Mouse (Mus musculus) G1E (cell line): ENCODE results near the gene Stag3. TPM values are rescaled to one million over a fixed set of nuclear protein-coding genes. Genes with fewer than 3 reads are reported as not detected.

Experiments used
- ATAC-seq: 2 replicates; pipeline ENCODE4 v1.8.0; 2016; ENCODE audit warnings: mild to moderate bottlenecking; ENCODE audit not compliant: insufficient number of reproducible peaks, poor library complexity, low FRiP score, severe bottlenecking; ENCODE audit errors: extremely low read depth
- DNase-seq: peaks from one replicate; pipeline ENCODE4 v3.0.0; 2012; ENCODE audit warnings: low spot score
- H3K27me3 ChIP-seq: 2 replicates; pipeline ENCODE4 v1.6.1; 2012; ENCODE audit warnings: mild to moderate bottlenecking, low read length, inconsistent platforms; ENCODE audit not compliant: insufficient read depth
- H3K36me3 ChIP-seq: replicated peaks from 2 replicates; pipeline ENCODE3; 2012; ENCODE audit warnings: mild to moderate bottlenecking, inconsistent platforms
- H3K4me1 ChIP-seq: 2 replicates; pipeline ENCODE4 v1.6.1; 2012; ENCODE audit warnings: low read depth, low read length, inconsistent platforms, mixed read lengths; ENCODE audit not compliant: insufficient read depth
- H3K4me3 ChIP-seq: 2 replicates; pipeline ENCODE4 v1.5.1; 2012; ENCODE audit warnings: low read depth, mild to moderate bottlenecking, inconsistent platforms, low read length, moderate library complexity, mixed read lengths
- H3K9me3 ChIP-seq: replicated peaks from 2 replicates; pipeline ENCODE4 v1.6.1; 2012; ENCODE audit warnings: inconsistent platforms
- CTCF ChIP-seq: IDR thresholded peaks from 2 replicates; pipeline ENCODE4 v1.5.1; 2012; ENCODE audit warnings: low read depth, low read length, inconsistent platforms, mixed read lengths
- GATA1 ChIP-seq: IDR thresholded peaks from 2 replicates; pipeline ENCODE4 v1.6.1; 2012; ENCODE audit warnings: borderline replicate concordance, low read length, inconsistent platforms, mixed read lengths
- GATA2 ChIP-seq: IDR thresholded peaks from 2 replicates; pipeline ENCODE4 v1.6.1; 2012; ENCODE audit warnings: low read depth, low read length, inconsistent platforms, borderline replicate concordance
- POLR2AphosphoS5 ChIP-seq: IDR thresholded peaks from 2 replicates; pipeline ENCODE4 v1.6.1; 2012; ENCODE audit warnings: low read depth, low read length, inconsistent platforms; ENCODE audit not compliant: insufficient replicate concordance
- TAL1 ChIP-seq: conservative IDR thresholded peaks from 2 replicates; pipeline ENCODE4 v1.6.1; 2012; ENCODE audit warnings: low read depth, low read length, inconsistent platforms, mixed read lengths
- polyA plus RNA-seq: library from polyadenylated mRNA; stranded (reverse); fragments of >175 nt; gene quantifications from 2 replicates; pipeline ENCODE4 v1.2.3, GENCODE M21; 2012
- total RNA-seq, 2 experiments: library from RNA; stranded (forward) in 1 of 2; stranded (reverse) in 1 of 2; fragments of 200-1000 nt in 1 of 2; fragments of >200 nt in 1 of 2; fragmentation: Nextera tagmentation in 1 of 2; gene quantifications; 2 replicates each; pipeline ENCODE4 v1.2.3; 2014 to 2017

Stag3 gene
- total and polyA plus RNA-seq, 3 experiments: 0.44 to 3.8 TPM; not detected in 1

DNA sequence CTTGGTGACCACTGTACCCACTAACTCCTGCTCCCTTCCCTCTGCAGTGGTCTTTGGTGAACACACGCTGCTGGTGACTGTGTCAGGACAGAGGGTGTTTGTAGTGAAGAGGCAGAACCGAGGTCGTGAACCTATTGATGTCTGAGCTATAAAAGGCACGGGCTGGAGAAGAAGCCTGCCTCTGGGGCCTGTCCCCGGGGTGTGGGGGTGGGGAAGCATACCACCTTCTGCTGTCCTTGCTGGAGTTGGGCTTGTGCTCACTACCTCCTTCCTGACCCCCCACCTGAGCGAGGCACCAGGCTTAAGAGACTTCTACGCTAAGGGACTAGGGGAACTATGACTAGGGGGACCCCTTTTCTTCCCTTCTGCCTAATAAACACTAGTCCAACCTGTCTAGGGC is 21.0 kb upstream of the Stag3 start:
- no peak for TF ChIP-seq GATA1
- TF ChIP-seq POLR2AphosphoS5: no peak
- TF ChIP-seq CTCF: no peak
- TF ChIP-seq TAL1: no peak
- no peak for TF ChIP-seq GATA2
- peaks cover 86% of the 10 kb centered on the region for H3K4me1 ChIP-seq
- no peaks in the 10 kb centered on the region for H3K9me3 ChIP-seq
- ATAC-seq: no peak
- H3K27me3 ChIP-seq: no peaks in the 10 kb centered on the region
- peak overlapping the region; percentile 69; the same call in 1 of the 2 replicates for H3K4me3 ChIP-seq
- DNase-seq: no peak
- peaks cover 65% of the 10 kb centered on the region for H3K36me3 ChIP-seq

DNA sequence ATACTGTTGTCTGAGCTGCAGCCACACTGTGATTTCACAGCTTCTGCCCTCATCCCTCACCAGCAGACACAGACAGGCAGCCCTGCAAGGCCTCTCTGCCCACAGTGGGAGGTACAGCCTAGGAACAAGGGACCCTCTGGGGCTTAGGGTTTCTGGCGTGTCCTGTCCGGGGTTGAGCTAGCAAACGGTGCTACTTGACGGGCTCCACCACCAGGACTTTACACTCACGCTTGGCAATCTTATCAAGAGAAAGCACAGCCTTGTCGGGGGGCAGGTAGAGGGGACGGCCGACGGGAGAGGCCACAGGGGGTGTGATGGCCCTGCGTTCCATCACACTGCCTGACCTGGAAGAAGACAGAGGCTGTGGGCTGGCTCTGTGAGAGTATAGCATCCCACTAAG is 20.0 kb upstream of the Stag3 start:
- H3K9me3 ChIP-seq: no peaks in the 10 kb centered on the region
- peaks cover 66% of the 10 kb centered on the region for H3K36me3 ChIP-seq
- H3K27me3 ChIP-seq: no peaks in the 10 kb centered on the region
- DNase-seq: no peak
- no peak for TF ChIP-seq GATA2
- TF ChIP-seq GATA1: no peak
- no peak for TF ChIP-seq POLR2AphosphoS5
- TF ChIP-seq TAL1: no peak
- no peak for TF ChIP-seq CTCF
- H3K4me3 ChIP-seq: peak overlapping the region; percentile 69
- no peak for ATAC-seq
- H3K4me1 ChIP-seq: peaks cover 86% of the 10 kb centered on the region

DNA sequence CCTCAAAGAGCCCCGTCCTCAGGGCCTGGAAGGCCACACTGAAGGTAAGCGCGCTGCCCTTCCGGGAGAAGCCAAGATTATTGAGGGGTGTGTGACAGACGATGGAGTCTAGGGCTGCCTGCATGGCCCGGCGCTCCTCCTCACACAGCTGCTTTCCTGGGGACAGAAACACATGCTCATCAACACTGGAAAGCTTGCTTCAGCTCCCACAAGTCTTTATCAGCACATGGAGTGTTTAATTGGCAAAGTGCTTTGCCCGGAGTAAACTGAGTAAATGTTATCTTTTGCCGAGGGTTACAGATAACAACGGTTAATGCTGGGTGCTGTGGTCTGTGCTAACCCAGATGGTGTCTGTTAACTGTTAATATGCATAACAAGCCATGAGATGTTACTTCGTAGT is 19.2 kb upstream of the Stag3 start:
- H3K9me3 ChIP-seq: no peaks in the 10 kb centered on the region
- peak; percentile 77 for TF ChIP-seq TAL1
- no peak for TF ChIP-seq POLR2AphosphoS5
- peak overlapping the region; percentile 93; the same call in 1 of the 2 replicates for H3K4me3 ChIP-seq
- H3K27me3 ChIP-seq: no peaks in the 10 kb centered on the region
- DNase-seq (peak; percentile 78), ATAC-seq (peak; percentile 67)
- peaks cover 74% of the 10 kb centered on the region for H3K36me3 ChIP-seq
- peaks cover 90% of the 10 kb centered on the region for H3K4me1 ChIP-seq

DNA sequence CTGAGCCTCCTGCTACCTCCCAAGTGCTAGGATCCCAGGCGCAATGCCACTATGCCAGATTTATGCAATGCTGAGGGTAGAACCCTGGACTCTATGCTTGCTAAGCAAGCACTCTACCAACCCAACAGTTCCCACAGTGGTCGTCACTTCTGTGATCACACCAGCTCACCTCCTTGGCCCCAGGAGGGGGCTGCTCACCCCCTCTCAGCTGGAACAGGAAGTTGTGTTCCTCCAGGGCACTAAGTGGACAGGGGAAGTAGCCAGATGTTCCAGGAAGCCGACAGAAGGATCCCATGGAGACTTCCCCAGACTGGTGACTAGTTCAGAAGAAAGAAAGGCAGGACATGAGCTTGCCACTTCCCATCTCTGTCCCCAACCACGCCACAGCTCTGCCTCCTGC is 18.0 kb upstream of the Stag3 start:
- Histone ChIP-seq H3K9me3 (no peaks in the 10 kb centered on the region), H3K4me3 (peak overlapping the region; percentile 93), H3K36me3 (peaks cover 77% of the 10 kb centered on the region), H3K4me1 (peaks cover 79% of the 10 kb centered on the region), H3K27me3 (no peaks in the 10 kb centered on the region)
- no peak for TF ChIP-seq POLR2AphosphoS5
- no peak for TF ChIP-seq GATA2
- no peak for TF ChIP-seq CTCF
- ATAC-seq (no peak), DNase-seq (peak; percentile 63)

DNA sequence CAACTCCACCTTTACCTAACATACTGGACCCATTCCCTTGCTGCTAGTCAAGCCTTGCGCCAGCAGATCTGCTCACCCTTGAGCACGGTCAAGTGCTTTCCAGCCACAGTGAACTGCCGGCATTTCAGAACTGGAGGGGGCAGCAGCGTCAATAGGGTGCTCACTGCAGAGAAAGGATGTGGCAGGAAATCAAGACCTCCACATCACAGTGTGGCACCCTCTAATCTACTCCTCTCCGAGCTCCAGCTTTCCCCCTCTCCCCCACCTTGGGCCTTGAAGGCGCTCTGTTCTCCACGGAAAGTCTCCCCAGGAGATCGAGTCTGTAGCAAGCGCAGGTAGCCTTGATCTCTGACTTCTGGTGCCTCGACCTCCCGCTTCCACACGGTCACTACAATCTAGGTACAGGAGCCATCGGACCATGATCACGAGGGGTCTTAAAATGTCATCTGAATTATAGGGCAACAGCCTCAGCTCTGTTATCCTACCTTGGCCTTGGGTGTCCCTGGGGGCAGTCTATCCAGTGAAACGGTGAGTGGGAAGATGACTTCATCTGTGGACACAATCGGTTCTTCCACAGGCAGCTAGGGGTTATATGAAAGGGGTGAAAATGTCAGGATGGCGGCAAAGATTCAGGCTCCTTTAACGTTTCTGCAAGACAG is 17.3 kb upstream of the Stag3 start:
- Histone ChIP-seq H3K4me3 (peak overlapping the region; percentile 93), H3K4me1 (peaks cover 75% of the 10 kb centered on the region), H3K27me3 (no peaks in the 10 kb centered on the region), H3K9me3 (no peaks in the 10 kb centered on the region), H3K36me3 (peaks cover 77% of the 10 kb centered on the region)
- ATAC-seq: no peak
- no peak for DNase-seq
- TF ChIP-seq TAL1: no peak
- TF ChIP-seq CTCF: no peak
- TF ChIP-seq POLR2AphosphoS5: no peak
- TF ChIP-seq GATA2: no peak
- TF ChIP-seq GATA1: no peak

DNA sequence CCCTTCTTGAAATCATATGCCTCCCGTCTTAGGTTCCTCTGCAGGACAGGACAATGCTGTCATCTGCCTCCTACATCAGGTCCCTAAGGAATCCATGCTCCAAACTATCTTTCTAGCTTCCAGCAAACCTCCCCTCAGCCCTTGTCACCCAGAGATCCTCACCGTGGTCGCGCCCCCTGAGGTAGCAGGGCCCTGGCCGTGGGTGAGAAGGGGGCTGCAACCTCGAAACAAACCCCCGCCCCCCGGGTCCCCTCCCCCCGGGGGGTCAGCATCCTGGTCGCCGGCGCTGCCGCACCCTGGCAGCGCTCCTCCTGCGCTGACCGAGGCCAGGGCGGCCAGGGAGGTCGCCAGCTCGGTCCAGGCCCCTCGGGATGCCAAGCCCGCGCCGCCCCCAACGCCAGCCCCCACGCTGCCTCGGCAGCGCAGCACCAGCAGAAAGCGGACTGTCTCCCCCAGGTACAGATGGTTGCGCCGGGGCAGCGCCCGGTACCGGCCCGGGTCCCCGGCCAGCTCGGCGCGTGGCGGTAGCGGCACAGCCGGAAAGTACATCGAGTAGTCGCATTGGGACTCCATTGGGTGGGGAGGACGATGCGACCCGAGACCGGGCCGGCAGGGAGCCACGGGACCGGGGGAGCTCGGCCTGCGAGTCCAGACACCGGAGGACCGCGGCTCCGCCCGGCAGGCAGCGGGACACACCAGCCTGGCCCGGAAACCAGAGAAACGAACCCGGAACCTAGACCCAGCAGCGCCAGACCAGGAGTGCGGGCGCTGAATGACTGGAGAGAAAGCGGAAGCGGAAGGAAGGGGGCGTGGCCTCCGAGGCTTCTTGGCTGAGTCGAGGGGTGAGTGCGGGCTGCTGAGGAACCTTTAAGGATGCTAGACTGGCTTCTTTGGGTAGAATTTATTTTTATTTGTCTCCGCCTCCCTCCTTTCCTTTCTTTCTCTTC is 16.5 kb upstream of the Stag3 start, which contains the start of gene BC037034:
TSS of gene BC037034 (minus strand) at position 774 of the 947 bp plus-strand sequence.
- peaks cover 67% of the 10 kb centered on the region for H3K4me1 ChIP-seq
- H3K36me3 ChIP-seq: peaks cover 73% of the 10 kb centered on the region
- peak within 1 kb of the TSS; percentile 93 for H3K4me3 ChIP-seq
- ATAC-seq (peak; percentile 61), DNase-seq (peak; percentile 91)
- H3K27me3 ChIP-seq: no peaks in the 10 kb centered on the region
- no peaks in the 10 kb centered on the region for H3K9me3 ChIP-seq
- TF ChIP-seq GATA2 (no peak), GATA1 (no peak), POLR2AphosphoS5 (no peak), TAL1 (no peak), CTCF (no peak)
